Mouse (Mus musculus): Measurements from ENCODE around the gene Ccdc69. TPM values are rescaled to one million over a fixed set of nuclear protein-coding genes. Genes with fewer than 3 reads are reported as not detected.

Ccdc69 gene
- polyA plus RNA-seq, 1 experiment from 2014 or later = 0.32 TPM

DNA sequence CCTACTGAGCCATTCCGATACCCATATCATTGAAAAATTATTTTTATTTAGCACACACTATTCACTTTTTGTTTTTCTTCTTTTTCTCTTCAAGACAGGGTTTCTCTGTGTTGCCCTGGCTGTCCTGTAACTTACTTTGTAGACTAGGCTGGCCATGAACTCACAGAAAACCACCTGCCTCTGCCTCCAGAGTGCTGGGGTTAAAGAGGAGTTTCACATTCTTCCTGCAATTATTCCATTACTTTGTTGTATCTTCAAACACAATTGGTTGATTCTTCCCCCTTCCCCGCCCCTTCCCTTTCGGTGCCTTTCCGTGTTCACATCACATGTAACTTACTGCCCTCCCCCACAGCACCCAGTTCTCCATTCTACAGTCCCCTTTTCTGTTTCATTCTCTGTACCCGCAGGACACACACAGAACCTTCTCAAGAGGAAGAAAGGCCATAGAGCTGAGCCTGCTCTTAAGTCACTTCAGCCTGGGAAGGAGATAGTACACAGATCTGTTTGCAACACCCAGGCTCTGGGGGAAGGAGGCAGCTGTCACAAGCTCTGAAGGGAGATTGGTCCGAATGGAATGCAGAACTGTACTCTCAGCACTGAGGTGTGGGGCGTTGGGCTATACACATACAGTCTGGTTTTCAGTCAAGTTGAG, 35.4 kb upstream of the Ccdc69 start:
- no peaks in the 10 kb centered on the region for H3K9me3 ChIP-seq (ENCODE audit: control insufficient read depth, low read length)
- WGBS = 68% methylated on average over 7 of the region's 7 CpGs
- H3K4me3 ChIP-seq (ENCODE audit: low read depth, low read length) = no peak overlapping the region
- H3K4me1 ChIP-seq (ENCODE audit: control insufficient read depth, insufficient read depth, low read length) = no peaks in the 10 kb centered on the region
- H3K9ac ChIP-seq (ENCODE audit: low read length) = no peak overlapping the region
- no peak for ATAC-seq (ENCODE audit: insufficient read depth, low FRiP score, low TSS enrichment)
- no peak overlapping the region for H3K4me2 ChIP-seq (ENCODE audit: low read depth)
- DNase-seq (ENCODE audit: low spot score) = no peak
- H3K36me3 ChIP-seq (ENCODE audit: control insufficient read depth, insufficient read depth, low read length) = no peaks in the 10 kb centered on the region
- H3K27me3 ChIP-seq (ENCODE audit: control insufficient read depth, insufficient read depth, low read length) = no peaks in the 10 kb centered on the region
- H3K27ac ChIP-seq (ENCODE audit: low read depth, low read length) = no peak overlapping the region

DNA sequence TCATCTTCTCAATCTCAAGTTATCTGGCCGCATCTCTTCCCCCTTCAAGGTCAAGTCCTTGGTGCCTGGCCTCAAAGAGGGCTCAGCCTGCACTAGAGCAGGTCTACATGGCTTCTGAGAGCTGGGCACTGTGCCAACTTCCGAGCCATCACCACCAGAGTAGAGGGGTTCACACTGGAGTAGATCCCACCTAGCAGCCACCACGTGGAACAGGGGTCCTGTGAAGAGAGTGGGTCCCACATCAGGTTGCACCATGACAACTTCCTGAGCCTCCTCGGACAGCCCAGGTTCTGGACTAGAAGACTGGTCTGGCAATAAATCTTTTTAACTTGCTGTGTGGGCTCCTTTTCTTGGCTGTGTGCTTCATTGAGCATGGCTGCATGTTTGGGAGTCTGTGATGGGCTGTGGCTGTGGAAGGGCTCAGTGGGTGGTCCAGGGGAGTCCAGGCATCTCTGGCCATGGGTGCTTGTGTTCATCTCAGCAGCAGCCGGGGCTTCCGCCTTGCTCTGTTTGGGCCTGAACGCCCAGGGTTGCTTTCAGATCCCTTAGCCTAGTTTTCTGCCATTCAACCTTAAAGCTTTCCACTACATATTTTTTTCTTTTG, 32.7 kb upstream of the Ccdc69 start:
- DNase-seq (ENCODE audit: low spot score) (no peak), ATAC-seq (ENCODE audit: insufficient read depth, low FRiP score, low TSS enrichment) (no peak)
- no peaks in the 10 kb centered on the region for H3K4me1 ChIP-seq (ENCODE audit: control insufficient read depth, insufficient read depth, low read length)
- H3K9me3 ChIP-seq (ENCODE audit: control insufficient read depth, low read length) = no peaks in the 10 kb centered on the region
- no peaks in the 10 kb centered on the region for H3K36me3 ChIP-seq (ENCODE audit: control insufficient read depth, insufficient read depth, low read length)
- 80% methylated on average over 7 of the region's 7 CpGs for WGBS
- H3K4me3 ChIP-seq (ENCODE audit: low read depth, low read length) = no peak overlapping the region
- H3K4me2 ChIP-seq (ENCODE audit: low read depth) = no peak overlapping the region
- H3K27me3 ChIP-seq (ENCODE audit: control insufficient read depth, insufficient read depth, low read length) = no peaks in the 10 kb centered on the region
- H3K27ac ChIP-seq (ENCODE audit: low read depth, low read length) = no peak overlapping the region
- H3K9ac ChIP-seq (ENCODE audit: low read length) = no peak overlapping the region

DNA sequence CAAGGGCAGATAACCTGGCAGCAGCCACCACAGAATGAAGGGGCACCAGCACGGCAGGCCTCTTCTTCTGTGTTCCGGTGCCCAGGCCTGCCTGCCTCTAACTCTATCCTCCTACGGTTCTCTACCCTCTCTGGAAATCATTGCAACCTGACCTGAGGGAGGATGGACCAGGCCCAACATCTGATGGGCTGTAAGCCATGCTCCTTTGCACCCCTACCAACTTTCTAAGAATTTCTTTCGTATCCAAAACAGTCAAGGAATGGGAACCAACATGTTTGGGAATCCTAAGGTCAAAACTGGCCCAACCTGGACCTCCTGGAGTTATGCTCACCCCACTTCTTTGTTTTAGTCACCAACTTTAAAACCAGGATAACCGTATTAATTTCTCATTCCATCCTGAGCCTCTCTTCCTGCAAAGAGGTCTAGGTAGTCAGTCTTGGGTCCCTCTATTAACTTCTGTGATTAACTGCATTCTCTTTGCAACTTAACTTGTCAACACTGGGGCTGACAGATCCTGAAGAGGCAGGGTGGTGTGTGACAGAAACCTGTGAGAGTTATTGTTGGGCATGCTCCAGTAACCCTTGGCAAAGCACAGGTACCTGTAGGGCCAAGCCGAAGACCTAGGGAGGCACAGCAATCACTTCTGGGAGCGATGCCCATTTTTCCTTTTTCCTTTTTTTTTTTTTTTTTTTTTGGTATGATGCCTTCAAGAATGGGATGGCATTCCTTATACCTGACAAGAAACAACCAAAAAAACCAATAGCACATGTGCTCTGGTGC, 31.8 kb upstream of the Ccdc69 start:
- Histone ChIP-seq H3K27ac (ENCODE audit: low read depth, low read length) (no peak overlapping the region), H3K9me3 (ENCODE audit: control insufficient read depth, low read length) (no peaks in the 10 kb centered on the region), H3K9ac (ENCODE audit: low read length) (no peak overlapping the region), H3K4me3 (ENCODE audit: low read depth, low read length) (no peak overlapping the region), H3K36me3 (ENCODE audit: control insufficient read depth, insufficient read depth, low read length) (no peaks in the 10 kb centered on the region), H3K4me2 (ENCODE audit: low read depth) (no peak overlapping the region), H3K4me1 (ENCODE audit: control insufficient read depth, insufficient read depth, low read length) (no peaks in the 10 kb centered on the region), H3K27me3 (ENCODE audit: control insufficient read depth, insufficient read depth, low read length) (no peaks in the 10 kb centered on the region)
- ATAC-seq (ENCODE audit: insufficient read depth, low FRiP score, low TSS enrichment) (no peak), DNase-seq (ENCODE audit: low spot score) (no peak)
- 94% methylated on average over 7 of the region's 7 CpGs for WGBS

DNA sequence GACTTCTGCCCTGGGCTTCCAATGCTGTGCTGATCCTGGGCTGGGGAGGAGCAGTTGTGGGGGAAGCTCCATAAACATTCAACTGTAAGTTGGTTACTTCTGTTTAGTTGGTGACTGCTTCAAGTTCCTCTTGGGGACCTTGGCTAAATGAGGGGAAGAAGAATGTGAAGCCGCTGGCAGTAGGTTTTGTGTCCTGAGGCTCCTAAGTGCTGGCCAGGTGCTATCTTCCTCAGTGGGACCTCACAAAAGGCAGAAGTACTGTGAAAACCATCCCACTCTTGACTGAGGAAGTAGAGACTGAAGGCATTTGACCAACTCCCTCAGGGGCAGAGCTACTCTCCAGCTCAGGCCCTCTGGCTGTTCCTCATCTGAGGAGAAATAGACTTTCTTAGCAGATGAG, 28.7 kb upstream of the Ccdc69 start:
- Histone ChIP-seq H3K27me3 (ENCODE audit: control insufficient read depth, insufficient read depth, low read length) (no peaks in the 10 kb centered on the region), H3K36me3 (ENCODE audit: control insufficient read depth, insufficient read depth, low read length) (no peaks in the 10 kb centered on the region), H3K4me2 (ENCODE audit: low read depth) (no peak overlapping the region), H3K4me3 (ENCODE audit: low read depth, low read length) (no peak overlapping the region), H3K9me3 (ENCODE audit: control insufficient read depth, low read length) (no peaks in the 10 kb centered on the region), H3K9ac (ENCODE audit: low read length) (no peak overlapping the region), H3K27ac (ENCODE audit: low read depth, low read length) (no peak overlapping the region), H3K4me1 (ENCODE audit: control insufficient read depth, insufficient read depth, low read length) (no peaks in the 10 kb centered on the region)
- 86% methylated on average over 1 of the region's 1 CpGs for WGBS
- no peak for ATAC-seq (ENCODE audit: insufficient read depth, low FRiP score, low TSS enrichment)
- no peak for DNase-seq (ENCODE audit: low spot score)

DNA sequence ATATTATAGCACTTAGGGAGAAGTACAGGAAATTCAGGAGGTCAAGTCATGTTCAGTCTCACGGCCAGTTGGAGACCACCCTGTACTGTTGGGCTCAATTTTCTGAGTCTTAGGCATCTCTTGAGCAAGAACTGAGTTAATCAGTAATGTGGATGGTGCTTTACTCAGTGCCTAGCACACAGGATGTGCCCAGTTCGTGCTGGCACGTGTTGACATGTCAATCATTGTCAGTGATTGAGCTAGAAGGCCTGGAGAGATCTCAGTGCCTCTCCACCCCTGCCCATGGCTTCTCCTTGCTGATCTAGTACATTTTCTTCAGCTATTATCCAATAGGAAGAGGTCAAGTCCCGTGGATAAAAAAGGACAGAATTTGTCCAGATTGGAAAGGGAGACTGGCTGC, 27.5 kb upstream of the Ccdc69 start:
- ATAC-seq (ENCODE audit: insufficient read depth, low FRiP score, low TSS enrichment) (no peak), DNase-seq (ENCODE audit: low spot score) (no peak)
- WGBS = 81% methylated on average over 4 of the region's 4 CpGs
- Histone ChIP-seq H3K9me3 (ENCODE audit: control insufficient read depth, low read length) (no peaks in the 10 kb centered on the region), H3K36me3 (ENCODE audit: control insufficient read depth, insufficient read depth, low read length) (no peaks in the 10 kb centered on the region), H3K27me3 (ENCODE audit: control insufficient read depth, insufficient read depth, low read length) (no peaks in the 10 kb centered on the region), H3K4me1 (ENCODE audit: control insufficient read depth, insufficient read depth, low read length) (no peaks in the 10 kb centered on the region), H3K4me2 (ENCODE audit: low read depth) (no peak overlapping the region), H3K4me3 (ENCODE audit: low read depth, low read length) (no peak overlapping the region), H3K9ac (ENCODE audit: low read length) (no peak overlapping the region), H3K27ac (ENCODE audit: low read depth, low read length) (no peak overlapping the region)

DNA sequence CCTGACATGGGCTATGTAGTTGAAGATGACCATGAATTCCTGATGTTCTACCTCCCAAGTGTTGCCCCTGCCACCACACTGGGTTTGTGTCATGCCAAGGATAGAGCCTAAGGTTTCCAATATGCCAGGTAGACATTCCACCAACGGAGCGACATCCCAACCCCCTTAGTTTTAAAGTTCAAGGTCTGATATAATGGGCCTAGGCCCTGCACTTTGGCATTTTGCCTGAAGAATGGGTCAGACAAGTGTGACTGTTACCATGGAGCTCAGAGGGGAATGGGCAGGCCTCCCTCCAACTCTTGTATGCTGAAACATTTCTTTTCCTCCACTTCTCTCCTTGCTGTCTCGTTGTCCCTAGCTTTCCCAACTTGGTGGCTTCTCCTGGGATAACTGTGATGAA, 25.3 kb upstream of the Ccdc69 start:
- no peak overlapping the region for H3K4me3 ChIP-seq (ENCODE audit: low read depth, low read length)
- H3K4me2 ChIP-seq (ENCODE audit: low read depth) = no peak overlapping the region
- H3K27me3 ChIP-seq (ENCODE audit: control insufficient read depth, insufficient read depth, low read length) = no peaks in the 10 kb centered on the region
- WGBS = 81% methylated on average over 3 of the region's 3 CpGs
- H3K9me3 ChIP-seq (ENCODE audit: control insufficient read depth, low read length) = no peaks in the 10 kb centered on the region
- 0 out of 2 replicates have a peak, but pooled peaks cover 3% of the 10 kb centered on the region for H3K4me1 ChIP-seq (ENCODE audit: control insufficient read depth, insufficient read depth, low read length)
- H3K9ac ChIP-seq (ENCODE audit: low read length) = no peak overlapping the region
- ATAC-seq (ENCODE audit: insufficient read depth, low FRiP score, low TSS enrichment) (no peak), DNase-seq (ENCODE audit: low spot score) (no peak)
- no peak overlapping the region for H3K27ac ChIP-seq (ENCODE audit: low read depth, low read length)
- no peaks in the 10 kb centered on the region for H3K36me3 ChIP-seq (ENCODE audit: control insufficient read depth, insufficient read depth, low read length)

DNA sequence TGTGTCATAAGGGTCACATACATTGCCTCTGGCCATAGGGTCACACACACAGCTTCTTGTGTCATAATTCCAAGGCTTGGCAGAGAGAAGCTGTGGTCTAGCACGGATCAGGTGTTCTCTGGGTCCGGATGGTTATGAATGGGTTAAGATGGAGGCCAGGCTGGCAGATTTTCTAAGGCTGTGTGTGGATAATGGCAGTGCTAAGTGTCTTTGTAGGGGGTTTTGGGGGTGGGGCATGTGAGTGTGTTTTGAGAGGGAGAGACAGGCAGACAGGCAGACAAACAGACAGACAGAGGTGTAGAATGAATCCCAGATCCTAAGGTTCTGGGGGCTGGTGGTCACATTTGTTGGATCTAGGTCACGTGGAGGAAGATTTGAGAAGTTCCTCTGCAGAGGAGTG, 24.1 kb upstream of the Ccdc69 start:
- no peak for ATAC-seq (ENCODE audit: insufficient read depth, low FRiP score, low TSS enrichment)

DNA sequence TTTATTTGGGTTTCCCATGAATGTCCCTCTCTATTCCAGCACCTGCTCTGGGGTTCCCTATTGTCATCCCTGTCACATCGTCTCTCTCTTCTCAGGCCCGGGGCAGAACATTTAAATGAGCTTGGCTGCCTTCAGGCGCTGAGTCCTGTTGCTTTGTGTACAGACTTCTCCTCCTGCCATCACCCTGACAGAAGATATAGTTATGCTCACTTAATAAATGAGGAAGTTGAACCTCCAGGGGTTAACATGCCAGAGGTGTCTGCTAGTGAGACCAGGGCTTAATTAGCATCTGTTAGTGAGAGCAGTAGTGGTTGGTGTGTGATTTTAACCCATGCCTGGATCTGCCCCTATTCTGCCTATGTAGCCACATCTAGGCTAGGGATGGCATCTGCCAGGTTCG, 21.9 kb upstream of the Ccdc69 start:
- H3K27me3 ChIP-seq (ENCODE audit: control insufficient read depth, insufficient read depth, low read length) = no peaks in the 10 kb centered on the region
- H3K4me2 ChIP-seq (ENCODE audit: low read depth) = no peak overlapping the region
- no peaks in the 10 kb centered on the region for H3K36me3 ChIP-seq (ENCODE audit: control insufficient read depth, insufficient read depth, low read length)
- DNase-seq (ENCODE audit: low spot score) (no peak), ATAC-seq (ENCODE audit: insufficient read depth, low FRiP score, low TSS enrichment) (no peak)
- no peaks in the 10 kb centered on the region for H3K9me3 ChIP-seq (ENCODE audit: control insufficient read depth, low read length)
- H3K4me3 ChIP-seq (ENCODE audit: low read depth, low read length) = no peak overlapping the region
- no peak overlapping the region for H3K27ac ChIP-seq (ENCODE audit: low read depth, low read length)
- H3K4me1 ChIP-seq (ENCODE audit: control insufficient read depth, insufficient read depth, low read length) = 0 out of 2 replicates have a peak, but pooled peaks cover 4% of the 10 kb centered on the region
- no peak overlapping the region for H3K9ac ChIP-seq (ENCODE audit: low read length)
- 50% methylated on average over 4 of the region's 4 CpGs for WGBS

More for the DNA sequence above, 24.1 kb upstream of the Ccdc69 start:
- Histone ChIP-seq H3K27me3 (ENCODE audit: control insufficient read depth, insufficient read depth, low read length) (no peaks in the 10 kb centered on the region), H3K36me3 (ENCODE audit: control insufficient read depth, insufficient read depth, low read length) (no peaks in the 10 kb centered on the region), H3K9me3 (ENCODE audit: control insufficient read depth, low read length) (no peaks in the 10 kb centered on the region), H3K27ac (ENCODE audit: low read depth, low read length) (no peak overlapping the region), H3K4me3 (ENCODE audit: low read depth, low read length) (no peak overlapping the region), H3K9ac (ENCODE audit: low read length) (no peak overlapping the region), H3K4me2 (ENCODE audit: low read depth) (no peak overlapping the region), H3K4me1 (ENCODE audit: control insufficient read depth, insufficient read depth, low read length) (0 out of 2 replicates have a peak, but pooled peaks cover 4% of the 10 kb centered on the region)
- 87% methylated on average over 3 of the region's 3 CpGs for WGBS
- no peak for DNase-seq (ENCODE audit: low spot score)
